Comparison of ENCODE assay signal across 13 mouse cellular contexts in the genomic region with DNA sequence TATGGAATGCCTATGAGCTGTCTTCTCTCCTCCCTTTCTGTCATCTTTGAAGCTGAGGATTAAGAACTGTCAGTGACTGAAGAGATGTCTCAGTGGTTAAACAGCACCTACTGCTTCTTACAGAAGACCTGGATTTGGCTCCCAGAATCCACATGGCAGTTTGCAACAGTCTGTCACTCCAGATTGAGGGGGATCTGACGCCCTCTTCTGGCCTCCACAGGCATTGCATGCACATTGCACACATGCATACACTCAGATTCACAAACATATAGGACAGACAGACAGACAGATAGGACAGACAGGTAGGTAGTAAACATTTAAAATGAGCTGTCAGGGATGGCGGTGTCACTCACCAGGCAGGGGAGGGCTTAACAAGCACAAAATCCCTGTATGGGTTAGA. TPM values are rescaled to one million over a fixed set of nuclear protein-coding genes. Genes with fewer than 3 reads are reported as not detected.
DNase-seq lines count a peak whose midpoint lies in the region; ATAC-seq and TF ChIP-seq lines count a peak whose summit lies in the region.
"Had no signal": no experiment of that assay in that cellular context is flagged by ENCODE, and none has a peak within 500 bp of the region (broad histone marks: within the 10 kb centered on the region; RNA-seq: fewer than 3 reads in every experiment).

No protein-coding gene starts in this region.

- H3K79me2 ChIP-seq in MEL (ENCODE audit: control insufficient read depth, insufficient read depth, low read length, poor library complexity) = no peaks in the 10 kb centered on the region

- H3K4me2 ChIP-seq in lung, postnatal 0 days (replicated peaks; ENCODE audit: low read depth, low read length) = no peak overlapping the region
- no peak overlapping the region for H3K4me2 ChIP-seq in stomach, postnatal 0 days (replicated peaks; ENCODE audit: low read depth)
- H3K4me2 ChIP-seq: hindbrain, embryonic 13.5 days; neural tube, embryonic 12.5 days had no signal

- no peak overlapping the region for H3K27ac ChIP-seq in kidney, adult 2 months (ENCODE audit: insufficient read depth, low read depth, low read length)
- H3K27ac ChIP-seq in lung, postnatal 0 days (ENCODE audit: low read length) = no peak overlapping the region
- no peak overlapping the region for H3K27ac ChIP-seq in MEL (ENCODE audit: control insufficient read depth, low read depth, low read length)
- no peak overlapping the region for H3K27ac ChIP-seq in stomach, postnatal 0 days (replicated peaks)
- H3K27ac ChIP-seq: hindbrain, embryonic 13.5 days; neural tube, embryonic 12.5 days had no signal

- H3K4me1 ChIP-seq in kidney, adult 2 months (ENCODE audit: control insufficient read depth, insufficient read depth, low read length) = no peaks in the 10 kb centered on the region
- H3K4me1 ChIP-seq in lung, postnatal 0 days (ENCODE audit: insufficient read depth, low read depth, low read length) = no peaks in the 10 kb centered on the region
- no peaks in the 10 kb centered on the region for H3K4me1 ChIP-seq in MEL (ENCODE audit: control insufficient read depth in 1 of 2, insufficient read depth in 2 of 2, low read length in 2 of 2)
- no peaks in the 10 kb centered on the region for H3K4me1 ChIP-seq in stomach, postnatal 0 days (replicated peaks; ENCODE audit: control insufficient read depth, insufficient read depth)
- H3K4me1 ChIP-seq: hindbrain, embryonic 13.5 days; neural tube, embryonic 12.5 days had no signal

- WGBS in kidney, adult 2 months = 66% methylated on average over 2 of the region's 2 CpGs
- 58% methylated on average over 2 of the region's 2 CpGs for WGBS in lung, postnatal 0 days
- WGBS in stomach, postnatal 0 days = 66% methylated on average over 2 of the region's 2 CpGs

- no peaks in the 10 kb centered on the region for H3K27me3 ChIP-seq in kidney, adult 2 months (replicated peaks; ENCODE audit: control insufficient read depth, insufficient read depth, low read length)
- H3K27me3 ChIP-seq in lung, postnatal 0 days (replicated peaks; ENCODE audit: insufficient read depth, low read length) = no peaks in the 10 kb centered on the region
- H3K27me3 ChIP-seq in MEL (ENCODE audit: control insufficient read depth in 1 of 2, insufficient read depth in 2 of 2, low read length in 2 of 2) = peaks cover 0 to 4% of the 10 kb centered on the region in 2 experiments; a peak in 2 of 4 replicates
- no peaks in the 10 kb centered on the region for H3K27me3 ChIP-seq in stomach, postnatal 0 days (ENCODE audit: control insufficient read depth, insufficient read depth, low read length)
- H3K27me3 ChIP-seq: hindbrain, embryonic 13.5 days; neural tube, embryonic 12.5 days had no signal

- ATAC-seq in lung, postnatal 0 days = no peak
- no peak for ATAC-seq in stomach, postnatal 0 days (ENCODE audit: low FRiP score, low TSS enrichment)

- H3K9me3 ChIP-seq in lung, postnatal 0 days (ENCODE audit: low read length) = no peaks in the 10 kb centered on the region
- no peaks in the 10 kb centered on the region for H3K9me3 ChIP-seq in MEL (replicated peaks; ENCODE audit: insufficient read depth, low read length)
- H3K9me3 ChIP-seq in stomach, postnatal 0 days (ENCODE audit: control insufficient read depth, low read length) = no peaks in the 10 kb centered on the region
- H3K9me3 ChIP-seq: hindbrain, embryonic 13.5 days; neural tube, embryonic 12.5 days had no signal

- no peak overlapping the region for H3K9ac ChIP-seq in lung, postnatal 0 days (replicated peaks; ENCODE audit: low read depth)
- no peak overlapping the region for H3K9ac ChIP-seq in MEL (ENCODE audit: control insufficient read depth, low read depth, low read length, poor library complexity, severe bottlenecking)
- no peak overlapping the region for H3K9ac ChIP-seq in stomach, postnatal 0 days (ENCODE audit: low read length)
- H3K9ac ChIP-seq: hindbrain, embryonic 13.5 days; neural tube, embryonic 12.5 days had no signal

- TF ChIP-seq CTCF in kidney, adult 2 months (conservative IDR thresholded peaks at IDR 0.05; ENCODE audit: insufficient read depth, insufficient read length, low read depth, low read length) = peak; percentile 23; the same call in 1 of the 2 replicates
- TF ChIP-seq CTCF in lung, postnatal 0 days (IDR thresholded peaks at IDR 0.05) = peak; percentile 19
- peak in 2 of 3 experiments; percentile 11 to 12; a peak in 2 of 6 replicates for TF ChIP-seq CTCF in MEL (IDR thresholded peaks at IDR 0.05 in 2 of 3, conservative IDR thresholded peaks at IDR 0.05 in 1 of 3; ENCODE audit: control insufficient read depth in 1 of 3, insufficient read depth in 1 of 3, low read depth in 2 of 3, low read length in 3 of 3, poor library complexity in 1 of 3, severe bottlenecking in 1 of 3)
- peak; percentile 50 for TF ChIP-seq CTCF in stomach, postnatal 0 days (IDR thresholded peaks at IDR 0.05; ENCODE audit: low read depth)

- DNase-seq in kidney, adult 2 months = no peak
- no peak for DNase-seq in kidney, adult 18-20 months
- no peak for DNase-seq in lung, postnatal 0 days (ENCODE audit: low spot score)
- no peak for DNase-seq in lung, postnatal 36 days
- no peak for DNase-seq in MEL (ENCODE audit: low read depth, low spot score)
- DNase-seq in stomach, postnatal 0 days (ENCODE audit: low spot score) = no peak
- DNase-seq in cerebellum, postnatal 14 days = no peak
- DNase-seq: cerebellum, adult 9-10 months; gastrocnemius, postnatal 14 days; kidney, adult 11 months; kidney, postnatal 36 days had no signal

- no peaks in the 10 kb centered on the region for H3K36me3 ChIP-seq in kidney, adult 2 months (ENCODE audit: control insufficient read depth, insufficient read depth, low read length)
- H3K36me3 ChIP-seq in lung, postnatal 0 days (ENCODE audit: insufficient read depth, low read length) = no peaks in the 10 kb centered on the region
- H3K36me3 ChIP-seq in MEL (ENCODE audit: control insufficient read depth in 1 of 2, insufficient read depth in 2 of 2, low read length in 2 of 2) = no peaks in the 10 kb centered on the region
- no peaks in the 10 kb centered on the region for H3K36me3 ChIP-seq in stomach, postnatal 0 days (ENCODE audit: control insufficient read depth, insufficient read depth, low read length)
- H3K36me3 ChIP-seq: hindbrain, embryonic 13.5 days; neural tube, embryonic 12.5 days had no signal

- TF ChIP-seq POLR2A in kidney, adult 2 months (IDR thresholded peaks at IDR 0.05; ENCODE audit: low read depth, low read length) = no peak
- no peak for TF ChIP-seq POLR2A in MEL (IDR thresholded peaks at IDR 0.05; ENCODE audit: control insufficient read depth in 1 of 2, insufficient read depth in 1 of 2, low read depth in 1 of 2, low read length in 2 of 2, poor library complexity in 1 of 2)

- no peak overlapping the region for H3K4me3 ChIP-seq in kidney, adult 2 months (ENCODE audit: insufficient read depth, low read depth, low read length)
- no peak overlapping the region for H3K4me3 ChIP-seq in lung, postnatal 0 days (ENCODE audit: low read depth, low read length)
- H3K4me3 ChIP-seq in MEL (ENCODE audit: control insufficient read depth in 1 of 2, insufficient read depth in 1 of 2, low read depth in 2 of 2, low read length in 2 of 2) = no peak overlapping the region
- no peak overlapping the region for H3K4me3 ChIP-seq in stomach, postnatal 0 days (ENCODE audit: low read depth, low read length)
- H3K4me3 ChIP-seq: hindbrain, embryonic 13.5 days; neural tube, embryonic 12.5 days had no signal

- no peak for TF ChIP-seq EP300 in lung, postnatal 0 days (IDR thresholded peaks at IDR 0.05)
- TF ChIP-seq EP300 in MEL (IDR thresholded peaks at IDR 0.05; ENCODE audit: low read depth in 1 of 2, low read length in 2 of 2) = no peak
- TF ChIP-seq EP300 in stomach, postnatal 0 days (optimal IDR thresholded peaks at IDR 0.05) = no peak

- no peak for TF ChIP-seq RAD21 in MEL (IDR thresholded peaks at IDR 0.05; ENCODE audit: low read depth, low read length)

TF ChIP-seq in MEL, 35 proteins besides CTCF, POLR2A, EP300 and RAD21:
- TF ChIP-seq ZC3H11A (IDR thresholded peaks at IDR 0.05; ENCODE audit: low read depth, low read length) (no peak), MXI1 (IDR thresholded peaks at IDR 0.05; ENCODE audit: low read depth, low read length) (no peak), MAZ (IDR thresholded peaks at IDR 0.05; ENCODE audit: low read depth, low read length) (no peak), RCOR1 (IDR thresholded peaks at IDR 0.05; ENCODE audit: low read depth, low read length) (no peak), MAFK (IDR thresholded peaks at IDR 0.05; ENCODE audit: borderline replicate concordance, low read depth, low read length) (no peak), MYC (IDR thresholded peaks at IDR 0.05; ENCODE audit: low read depth, low read length) (no peak), POLR2AphosphoS5 (IDR thresholded peaks at IDR 0.05; ENCODE audit: borderline replicate concordance, low read depth, low read length) (no peak), MAX (IDR thresholded peaks at IDR 0.05; ENCODE audit: low read length) (no peak), USF2 (IDR thresholded peaks at IDR 0.05; ENCODE audit: borderline replicate concordance in 1 of 2, insufficient read depth in 1 of 2, low read depth in 1 of 2, low read length in 2 of 2) (no peak), TBP (IDR thresholded peaks at IDR 0.05; ENCODE audit: low read depth, low read length) (no peak), E2F4 (IDR thresholded peaks at IDR 0.05; ENCODE audit: borderline replicate concordance, low read depth, low read length) (no peak), UBTF (IDR thresholded peaks at IDR 0.05; ENCODE audit: borderline replicate concordance, insufficient read depth, low read depth, low read length) (no peak), HCFC1 (IDR thresholded peaks at IDR 0.05; ENCODE audit: low read depth, low read length) (no peak), USF1 (IDR thresholded peaks at IDR 0.05; ENCODE audit: low read depth, low read length) (no peak), ZMIZ1 (IDR thresholded peaks at IDR 0.05; ENCODE audit: low read depth, low read length) (no peak), ETS1 (IDR thresholded peaks at IDR 0.05; ENCODE audit: low read depth, low read length) (no peak), MYB (IDR thresholded peaks at IDR 0.05; ENCODE audit: low read depth, low read length) (no peak), BHLHE40 (IDR thresholded peaks at IDR 0.05; ENCODE audit: borderline replicate concordance, low read depth, low read length) (no peak), TAL1 (IDR thresholded peaks at IDR 0.05; ENCODE audit: low read length) (no peak), POLR2AphosphoS2 (IDR thresholded peaks at IDR 0.05; ENCODE audit: low read length) (no peak)

RNA-seq across cellular contexts. Expression of a gene that starts 32.5 kb away (rescaled TPM):
- 8.0 and 10.4 TPM in 2 replicates for polyA plus RNA-seq in kidney, adult 2 months (2012; rRNA removed)
- 12.4 and 14.1 TPM in 2 replicates for polyA plus RNA-seq in lung, postnatal 0 days (2015; fragmentation: Nextera tagmentation; extraction: Ambion mirVana)
- total RNA-seq in MEL (2012; rRNA removed) = 18.7 and 20.7 TPM in 2 replicates
- 10 to 100 TPM; 12.0 to 19.6 TPM for polyA plus RNA-seq in MEL (2012; ENCODE audit: insufficient read depth in 1 of 2, insufficient read length in 2 of 2, low read depth in 1 of 2, low replicate concordance in 2 of 2, missing spikeins in 1 of 2)
- 8.7 and 10.4 TPM in 2 replicates for polyA plus RNA-seq in stomach, postnatal 0 days (2015; fragmentation: Nextera tagmentation; extraction: Ambion mirVana)
